Mouse (Mus musculus) forebrain, embryonic 11.5 days (tissue): ENCODE measurements at regions not wholly inside any gene's neighbourhood (a gene's known extent, or its start where the extent isn't known, plus 50 kb on each side); places are given as distances from the start of the nearest gene placed in this dataset.

Experiments
- ATAC-seq: fragments of 200-750 bp; cut with Nextera tagmentation; replicated peaks from 2 replicates; pipeline ENCODE4 v1.8.0; 2017; ENCODE audit warnings: moderate TSS enrichment; ENCODE audit not compliant: low FRiP score
- DNase-seq: peaks from one replicate; pipeline ENCODE4 v3.0.0-alpha.2; 2017; ENCODE audit warnings: low spot score
- H3K27ac ChIP-seq: fragments of 300-500 bp; sonication (generic); 2 replicates; pipeline ENCODE4 v1.5.1; 2014; ENCODE audit warnings: low read depth, low read length
- H3K27me3 ChIP-seq: fragments of 300-500 bp; sonication (generic); 2 replicates; pipeline ENCODE4 v1.6.1; 2014; ENCODE audit warnings: mild to moderate bottlenecking, low read length, mixed read lengths; ENCODE audit not compliant: control insufficient read depth, insufficient read depth
- H3K36me3 ChIP-seq: fragments of 300-500 bp; sonication (generic); 2 replicates; pipeline ENCODE4 v1.6.1; 2014; ENCODE audit warnings: mild to moderate bottlenecking, low read length, moderate library complexity, mixed read lengths; ENCODE audit not compliant: control insufficient read depth, insufficient read depth
- H3K4me1 ChIP-seq: fragments of 300-500 bp; sonication (generic); replicated peaks from 2 replicates; pipeline ENCODE4 v1.6.1; 2014; ENCODE audit warnings: low read length, mixed read lengths; ENCODE audit not compliant: control insufficient read depth, insufficient read depth
- H3K4me2 ChIP-seq: fragments of 300-500 bp; sonication (generic); 2 replicates; pipeline ENCODE4 v1.6.1; 2014; ENCODE audit warnings: low read depth, mild to moderate bottlenecking, low read length, moderate library complexity, mixed read lengths; ENCODE audit not compliant: severe bottlenecking
- H3K4me3 ChIP-seq: fragments of 300-500 bp; sonication (generic); 2 replicates; pipeline ENCODE4 v1.5.1; 2014; ENCODE audit warnings: low read depth, low read length
- H3K9ac ChIP-seq: fragments of 300-500 bp; sonication (generic); 2 replicates; pipeline ENCODE4 v1.6.1; 2014; ENCODE audit warnings: low read length
- H3K9me3 ChIP-seq: fragments of 300-500 bp; sonication (generic); 2 replicates; pipeline ENCODE4 v1.6.1; 2016; ENCODE audit warnings: low read length, mixed read lengths; ENCODE audit not compliant: control insufficient read depth
- WGBS: fragments of 180-500 bp; shearing (Covaris S2); extraction: QIAGEN DNeasy Blood & Tissue Kit; methylation state at CpG from one replicate; pipeline ENCODE4 v1.1.7; 2014; 5-methylcytosine and 5-hydroxymethylcytosine counted together

- Histone ChIP-seq H3K9ac (no peak overlapping the region), H3K4me1 (no peaks in the 10 kb centered on the region), H3K9me3 (no peaks in the 10 kb centered on the region; the same call in 1 of the 2 replicates), H3K27me3 (no peaks in the 10 kb centered on the region), H3K4me3 (no peak overlapping the region), H3K4me2 (no peak overlapping the region), H3K27ac (no peak overlapping the region), H3K36me3 (no peaks in the 10 kb centered on the region)
- 88% methylated on average over 8 of the region's 8 CpGs for WGBS
- ATAC-seq (no peak), DNase-seq (no peak)
Measured at GRCm38 (mm10) chr17:79777874-79778395, 63.1 kb upstream of the Cyp1b1 start.

- 91% methylated on average over 4 of the region's 4 CpGs for whole genome bisulfite sequencing
- Histone ChIP-seq H3K27ac (no peak overlapping the region), H3K36me3 (no peaks in the 10 kb centered on the region), H3K4me1 (no peaks in the 10 kb centered on the region), H3K9ac (no peak overlapping the region), H3K4me2 (no peak overlapping the region), H3K9me3 (no peaks in the 10 kb centered on the region; the same call in 1 of the 2 replicates), H3K27me3 (no peaks in the 10 kb centered on the region), H3K4me3 (no peak overlapping the region)
- DNase-seq (no peak), ATAC-seq (no peak)
Measured at GRCm38 (mm10) chr17:79776177-79776576, 61.3 kb upstream of the Cyp1b1 start.

GRCm38 (mm10) chr17:79775216-79775615 lies 60.4 kb upstream of the Cyp1b1 start:
- no peaks in the 10 kb centered on the region for H3K27me3 ChIP-seq
- 71% methylated on average over 6 of the region's 6 CpGs for WGBS
- ATAC-seq: no peak

GRCm38 (mm10) chr17:79774291-79774690 lies 59.4 kb upstream of the Cyp1b1 start:
- no peaks in the 10 kb centered on the region for H3K4me1 ChIP-seq
- H3K9me3 ChIP-seq: no peaks in the 10 kb centered on the region
- H3K4me2 ChIP-seq: no peak overlapping the region
- no peak overlapping the region for H3K9ac ChIP-seq
- H3K27me3 ChIP-seq: no peaks in the 10 kb centered on the region
- WGBS: 72% methylated on average over 1 of the region's 1 CpGs
- no peaks in the 10 kb centered on the region for H3K36me3 ChIP-seq
- ATAC-seq (no peak), DNase-seq (no peak)
- no peak overlapping the region for H3K27ac ChIP-seq
- no peak overlapping the region for H3K4me3 ChIP-seq

More at GRCm38 (mm10) chr17:79775216-79775615, 60.4 kb upstream of the Cyp1b1 start:
- H3K36me3 ChIP-seq: no peaks in the 10 kb centered on the region
- DNase-seq: no peak
- H3K9ac ChIP-seq: no peak overlapping the region
- no peaks in the 10 kb centered on the region; the same call in 1 of the 2 replicates for H3K9me3 ChIP-seq
- H3K27ac ChIP-seq: no peak overlapping the region
- no peaks in the 10 kb centered on the region for H3K4me1 ChIP-seq
- no peak overlapping the region for H3K4me3 ChIP-seq
- H3K4me2 ChIP-seq: no peak overlapping the region

- H3K27ac ChIP-seq: no peak overlapping the region
- no peak overlapping the region for H3K4me2 ChIP-seq
- no peaks in the 10 kb centered on the region for H3K9me3 ChIP-seq
- no peaks in the 10 kb centered on the region for H3K36me3 ChIP-seq
- H3K4me3 ChIP-seq: no peak overlapping the region
- no peaks in the 10 kb centered on the region for H3K4me1 ChIP-seq
- no peak overlapping the region for H3K9ac ChIP-seq
- no peaks in the 10 kb centered on the region for H3K27me3 ChIP-seq
- 61% methylated on average over 4 of the region's 4 CpGs for WGBS
- ATAC-seq (no peak), DNase-seq (no peak)
Measured at GRCm38 (mm10) chr17:79772219-79772618, 57.4 kb upstream of the Cyp1b1 start.

GRCm38 (mm10) chr17:79771727-79772126 lies 56.9 kb upstream of the Cyp1b1 start:
- no peaks in the 10 kb centered on the region for H3K9me3 ChIP-seq
- 11% methylated on average over 10 of the region's 10 CpGs for WGBS
- no peaks in the 10 kb centered on the region for H3K36me3 ChIP-seq
- no peaks in the 10 kb centered on the region for H3K4me1 ChIP-seq
- ATAC-seq (peak; percentile 65; the same call in 1 of the 2 replicates), DNase-seq (peak; percentile 57)
- H3K4me3 ChIP-seq: no peak overlapping the region
- no peak overlapping the region for H3K27ac ChIP-seq
- H3K27me3 ChIP-seq: no peaks in the 10 kb centered on the region
- 0 out of 2 replicates have a peak overlapping the region, but pooled peaks have one; percentile 6 for H3K4me2 ChIP-seq
- H3K9ac ChIP-seq: no peak overlapping the region

GRCm38 (mm10) chr17:79770911-79771310 lies 56.0 kb upstream of the Cyp1b1 start:
- DNase-seq (no peak), ATAC-seq (no peak)
- Histone ChIP-seq H3K27ac (no peak overlapping the region), H3K4me1 (no peaks in the 10 kb centered on the region), H3K9me3 (no peaks in the 10 kb centered on the region), H3K36me3 (no peaks in the 10 kb centered on the region), H3K4me2 (no peak overlapping the region), H3K27me3 (no peaks in the 10 kb centered on the region), H3K4me3 (no peak overlapping the region), H3K9ac (no peak overlapping the region)
- WGBS: 78% methylated on average over 7 of the region's 7 CpGs

GRCm38 (mm10) chr17:79769824-79770223 lies 55.0 kb upstream of the Cyp1b1 start:
- DNase-seq (no peak), ATAC-seq (no peak)
- Histone ChIP-seq H3K4me2 (no peak overlapping the region), H3K9me3 (no peaks in the 10 kb centered on the region), H3K27ac (no peak overlapping the region), H3K4me3 (no peak overlapping the region), H3K36me3 (no peaks in the 10 kb centered on the region), H3K4me1 (no peaks in the 10 kb centered on the region), H3K27me3 (no peaks in the 10 kb centered on the region), H3K9ac (no peak overlapping the region)
- WGBS: 80% methylated on average over 6 of the region's 6 CpGs

- H3K9ac ChIP-seq: no peak overlapping the region
- no peaks in the 10 kb centered on the region for H3K27me3 ChIP-seq
- H3K4me1 ChIP-seq: no peaks in the 10 kb centered on the region
- H3K27ac ChIP-seq: no peak overlapping the region
- H3K36me3 ChIP-seq: no peaks in the 10 kb centered on the region
- DNase-seq (no peak), ATAC-seq (no peak)
- 81% methylated on average over 2 of the region's 2 CpGs for WGBS
- no peaks in the 10 kb centered on the region for H3K9me3 ChIP-seq
- no peak overlapping the region for H3K4me2 ChIP-seq
- H3K4me3 ChIP-seq: no peak overlapping the region
Measured at GRCm38 (mm10) chr17:79768080-79768479, 53.2 kb upstream of the Cyp1b1 start.
